Mouse (Mus musculus): Measurements from ENCODE around the gene Poldip3.

Poldip3 gene

DNA sequence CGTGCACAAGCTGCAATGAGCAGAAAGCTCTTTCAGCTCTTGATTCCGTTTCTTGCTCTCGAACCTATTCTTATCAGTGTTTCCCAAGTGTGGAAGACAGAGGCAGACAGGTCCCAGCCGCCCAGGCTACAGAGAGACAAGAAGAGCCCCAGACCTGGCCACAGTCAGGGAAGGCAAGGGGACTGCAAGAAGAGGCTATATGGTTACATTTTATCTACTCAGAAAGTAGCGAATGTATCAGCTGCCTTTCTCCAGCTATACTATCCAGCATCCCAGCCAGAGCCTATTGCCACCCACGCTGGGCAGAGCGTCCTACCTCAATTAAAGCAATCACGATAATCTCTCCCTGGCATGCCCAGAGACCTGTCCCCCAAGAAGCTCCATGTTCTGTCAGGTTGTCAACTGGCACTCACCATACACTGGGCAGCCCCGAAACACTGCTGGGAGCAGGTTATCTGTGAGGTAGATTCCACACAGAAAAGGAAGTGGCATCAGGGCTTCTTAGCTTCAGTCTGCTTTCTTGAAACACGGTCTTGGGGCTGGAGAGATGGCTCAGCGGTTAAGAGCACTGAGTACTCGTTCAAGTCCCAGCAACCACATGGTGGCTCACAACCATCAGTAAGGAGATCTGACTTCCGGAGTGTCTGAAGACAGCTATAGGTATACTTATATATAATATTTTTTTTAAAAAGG lies 62.4 kb downstream of the Poldip3 start:
- DNase-seq (ENCODE audit: extremely low spot score): no peak

DNA sequence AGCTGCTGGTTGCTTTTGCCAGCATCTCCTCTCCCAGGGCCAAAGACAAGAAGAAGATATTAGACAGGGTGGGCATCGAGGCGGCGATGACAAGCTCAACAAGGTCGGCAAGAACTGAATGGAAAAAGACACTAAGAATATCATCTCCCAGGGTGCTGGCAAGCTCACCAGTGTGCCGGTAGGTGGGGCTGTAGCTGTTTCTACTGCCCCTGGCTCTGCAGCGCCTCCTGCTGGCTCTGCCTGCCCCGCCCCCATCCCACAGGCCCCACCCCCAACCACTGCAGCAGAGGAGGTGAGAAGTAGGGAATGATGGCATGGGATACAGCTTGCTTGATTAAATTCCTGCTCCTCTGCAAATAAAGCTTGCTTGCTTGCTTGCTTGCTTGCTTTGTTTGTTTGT lies 63.3 kb downstream of the Poldip3 start:
- peak; percentile 55 for DNase-seq (ENCODE audit: extremely low spot score)

DNA sequence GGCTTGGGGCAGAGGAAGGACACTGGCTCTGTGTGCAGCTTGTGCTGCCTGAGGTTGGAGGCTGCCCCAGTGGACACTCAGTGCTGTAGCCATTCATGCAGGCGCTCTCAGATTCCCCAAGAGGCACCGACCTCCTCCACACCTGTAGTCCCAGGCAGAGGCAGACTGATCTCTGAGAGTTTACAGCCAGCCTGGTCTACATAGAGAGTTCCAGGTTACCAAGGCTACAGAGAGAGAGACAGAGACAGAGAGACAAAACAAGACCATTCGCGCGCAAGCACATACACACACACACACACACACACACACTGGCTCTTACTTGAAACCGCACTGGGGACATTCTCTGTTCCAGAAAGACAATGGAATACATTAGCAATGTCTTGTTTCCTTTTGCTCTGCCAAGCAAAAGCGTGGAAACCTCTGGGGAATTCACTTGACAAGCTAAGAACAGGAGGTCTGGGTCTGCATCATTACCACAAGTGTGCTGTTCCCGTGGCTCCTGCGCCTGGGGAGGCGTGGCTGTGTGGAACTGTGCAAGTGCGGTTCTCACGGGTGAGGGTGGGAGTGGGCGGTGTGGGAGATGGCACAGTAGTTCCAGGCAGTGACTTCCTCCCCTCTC lies 65.1 kb downstream of the Poldip3 start:
- DNase-seq (ENCODE audit: extremely low spot score): no peak

DNA sequence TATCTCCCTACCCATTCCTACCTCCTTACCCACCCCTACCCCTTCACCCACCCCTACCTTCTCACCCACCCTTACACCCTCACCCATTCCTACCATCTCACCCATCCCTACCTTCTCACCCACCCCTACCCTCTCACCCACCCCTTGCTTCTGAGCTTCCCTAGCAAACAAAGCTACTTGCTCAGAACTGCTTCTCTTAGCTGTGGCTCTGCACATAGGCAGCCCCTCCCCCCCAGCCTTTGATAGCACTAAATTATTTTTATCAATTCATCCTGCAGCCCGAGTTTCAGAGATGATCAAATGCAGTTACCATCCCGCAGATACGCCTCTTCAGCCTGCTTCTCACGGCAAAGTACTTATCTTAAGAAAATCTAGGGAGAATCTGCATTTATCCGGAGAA lies 65.7 kb downstream of the Poldip3 start:
- no peak for DNase-seq (ENCODE audit: extremely low spot score)
